Comparison of ENCODE assay signal across 8 mouse cellular contexts in genomic region chr8:109417222-109417621, GRCm38 (mm10).
DNase-seq lines count a peak whose midpoint lies in the region; ATAC-seq and TF ChIP-seq lines count a peak whose summit lies in the region.

No protein-coding gene starts in this region.

- peak; percentile 15 for DNase-seq in urinary bladder, postnatal 14 days (ENCODE audit: low spot score)
- no peak for DNase-seq in urinary bladder, postnatal 36 days (ENCODE audit: low spot score in 2 of 2)
- DNase-seq in embryo, embryonic 9.5 days (ENCODE audit: extremely low spot score), result peak; percentile 49
- DNase-seq in hindbrain, embryonic 14.5 days (ENCODE audit: low spot score), result peak; percentile 89
- peak; percentile 53 to 78 for DNase-seq in left cerebral cortex, postnatal 10 days (ENCODE audit: extremely low spot score in 1 of 2, low spot score in 2 of 2)
- DNase-seq in gastrocnemius, postnatal 10 days, result no peak
- DNase-seq in thymus, adult 2 months, result no peak

- peak overlapping the region; percentile 28; the same call in 1 of the 2 replicates for H3K9ac ChIP-seq in hindbrain, embryonic 14.5 days
- peak overlapping the region; percentile 64 for H3K9ac ChIP-seq in neural tube, embryonic 13.5 days

- H3K27me3 ChIP-seq in hindbrain, embryonic 14.5 days (ENCODE audit: control insufficient read depth, insufficient read depth, low read length), result no peaks in the 10 kb centered on the region
- H3K27me3 ChIP-seq in neural tube, embryonic 13.5 days, result no peaks in the 10 kb centered on the region
- no peaks in the 10 kb centered on the region for H3K27me3 ChIP-seq in thymus, adult 2 months (ENCODE audit: control insufficient read depth, insufficient read depth, low read length)

- H3K4me2 ChIP-seq in hindbrain, embryonic 14.5 days (replicated peaks), result peak overlapping the region; percentile 35
- H3K4me2 ChIP-seq in neural tube, embryonic 13.5 days, result peak overlapping the region; percentile 41

- intact Hi-C loops in left cerebral cortex, postnatal 10 days (cut with DNase I), result loop anchor here (10.0 kb wide), 6 partner anchors 232 to 1602 kb away; no protein-coding TSS in a partner anchor

- peaks cover 46% of the 10 kb centered on the region for H3K4me1 ChIP-seq in hindbrain, embryonic 14.5 days (replicated peaks; ENCODE audit: control insufficient read depth, insufficient read depth, low read length)
- peaks cover 39% of the 10 kb centered on the region for H3K4me1 ChIP-seq in neural tube, embryonic 13.5 days (replicated peaks)
- no peaks in the 10 kb centered on the region for H3K4me1 ChIP-seq in thymus, adult 2 months (replicated peaks; ENCODE audit: control insufficient read depth, insufficient read depth, low read length)

- TF ChIP-seq CTCF in thymus, adult 2 months (IDR thresholded peaks at IDR 0.05; ENCODE audit: borderline replicate concordance, control insufficient read depth, extremely low read depth, insufficient read depth, low read length, poor library complexity), result no peak

- H3K9me3 ChIP-seq in hindbrain, embryonic 14.5 days (ENCODE audit: control insufficient read depth, low read length), result peaks cover 2% of the 10 kb centered on the region; the same call in 1 of the 2 replicates
- no peaks in the 10 kb centered on the region for H3K9me3 ChIP-seq in neural tube, embryonic 13.5 days

- 21% methylated on average over 5 of the region's 5 CpGs for WGBS in hindbrain, embryonic 14.5 days
- 22% methylated on average over 5 of the region's 5 CpGs for WGBS in neural tube, embryonic 13.5 days
- WGBS in thymus, adult 2 months, result 45% methylated on average over 5 of the region's 5 CpGs

- peak; percentile 83 for ATAC-seq in hindbrain, embryonic 14.5 days (ENCODE audit: low FRiP score)
- peak; percentile 85 for ATAC-seq in neural tube, embryonic 13.5 days (ENCODE audit: low read depth)

- no peaks in the 10 kb centered on the region for H3K36me3 ChIP-seq in hindbrain, embryonic 14.5 days (replicated peaks; ENCODE audit: control insufficient read depth, insufficient read depth)
- H3K36me3 ChIP-seq in neural tube, embryonic 13.5 days, result no peaks in the 10 kb centered on the region
- no peaks in the 10 kb centered on the region for H3K36me3 ChIP-seq in thymus, adult 2 months (ENCODE audit: control insufficient read depth, insufficient read depth, low read length)

- TF ChIP-seq POLR2A in thymus, adult 2 months (IDR thresholded peaks at IDR 0.05; ENCODE audit: control insufficient read depth, extremely low read depth, insufficient read depth, low read length, poor library complexity), result no peak

- no peak overlapping the region for H3K4me3 ChIP-seq in hindbrain, embryonic 14.5 days (replicated peaks; ENCODE audit: low read length)
- no peak overlapping the region for H3K4me3 ChIP-seq in neural tube, embryonic 13.5 days
- H3K4me3 ChIP-seq in thymus, adult 2 months (ENCODE audit: control insufficient read depth, insufficient read depth, low read length), result no peak overlapping the region

- peak overlapping the region; percentile 83 for H3K27ac ChIP-seq in hindbrain, embryonic 14.5 days
- H3K27ac ChIP-seq in neural tube, embryonic 13.5 days (replicated peaks), result peak overlapping the region; percentile 88
- H3K27ac ChIP-seq in thymus, adult 2 months (ENCODE audit: control insufficient read depth, insufficient read depth, low read length), result no peak overlapping the region

Comparison
In these comparisons a context has a peak if more than half of its experiments do, and no peak if none do; other contexts are left out.
1. DNase-seq: peak in urinary bladder, postnatal 14 days (single experiment), embryo, embryonic 9.5 days (single experiment), hindbrain, embryonic 14.5 days (single experiment) and left cerebral cortex, postnatal 10 days (2 of 2); none in urinary bladder, postnatal 36 days (0 of 2), gastrocnemius, postnatal 10 days (single experiment) and thymus, adult 2 months (single experiment).